Mouse (Mus musculus) forebrain, embryonic 12.5 days (tissue): ENCODE data around the gene Pik3ip1. TPM values are rescaled to one million over a fixed set of nuclear protein-coding genes. Genes with fewer than 3 reads are reported as not detected.

Experiments used
- ATAC-seq: fragments of 200-750 bp; cut with Nextera tagmentation; 2 replicates; pipeline ENCODE4 v1.8.0; 2017; ENCODE audit warnings: moderate TSS enrichment; ENCODE audit not compliant: low FRiP score
- H3K27ac ChIP-seq: fragments of 300-500 bp; sonication (generic); 2 replicates; pipeline ENCODE4 v1.5.1; 2016; ENCODE audit warnings: mild to moderate bottlenecking
- H3K27me3 ChIP-seq: fragments of 300-500 bp; sonication (generic); 2 replicates; pipeline ENCODE4 v1.6.1; 2016; ENCODE audit warnings: mild to moderate bottlenecking
- H3K36me3 ChIP-seq: fragments of 300-500 bp; sonication (generic); replicated peaks from 2 replicates; pipeline ENCODE4 v1.6.1; 2016; ENCODE audit warnings: mild to moderate bottlenecking
- H3K4me1 ChIP-seq: fragments of 300-500 bp; sonication (generic); 2 replicates; pipeline ENCODE4 v1.6.1; 2016
- H3K4me2 ChIP-seq: fragments of 300-500 bp; sonication (generic); 2 replicates; pipeline ENCODE4 v1.6.1; 2016; ENCODE audit warnings: mild to moderate bottlenecking, moderate library complexity
- H3K4me3 ChIP-seq: fragments of 300-500 bp; sonication (generic); replicated peaks from 2 replicates; pipeline ENCODE4 v1.5.1; 2016; ENCODE audit warnings: mild to moderate bottlenecking
- H3K9ac ChIP-seq: fragments of 300-500 bp; sonication (generic); 2 replicates; pipeline ENCODE4 v1.6.1; 2016; ENCODE audit warnings: mild to moderate bottlenecking
- H3K9me3 ChIP-seq: fragments of 300-500 bp; sonication (generic); 2 replicates; pipeline ENCODE4 v1.6.1; 2016
- WGBS: fragments of 180-500 bp; shearing (Covaris S2); methylation state at CpG from one replicate; pipeline ENCODE4 v1.1.7; 2016; 5-methylcytosine and 5-hydroxymethylcytosine counted together
- polyA plus RNA-seq: library from polyadenylated mRNA; unstranded; fragments of >200 nt; fragmentation: Nextera tagmentation; extraction: Ambion mirVana; gene quantifications from 2 replicates; pipeline ENCODE4 v1.2.1, GENCODE M21; 2016

Pik3ip1 gene
- polyA plus RNA-seq, 1 experiment from 2014 or later, result 12.8 TPM

- Histone ChIP-seq H3K4me1 (peaks cover 19% of the 10 kb centered on the region), H3K27ac (0 out of 2 replicates have a peak overlapping the region, but pooled peaks have one; percentile 5), H3K4me2 (no peak overlapping the region), H3K4me3 (no peak overlapping the region), H3K9me3 (no peaks in the 10 kb centered on the region), H3K36me3 (peaks cover 75% of the 10 kb centered on the region), H3K27me3 (no peaks in the 10 kb centered on the region), H3K9ac (no peak overlapping the region)
- ATAC-seq, result no peak
These were observed 17.6 kb downstream of the Pik3ip1 start for GRCm38 (mm10) chr11:3347835-3348195.

- no peaks in the 10 kb centered on the region for H3K27me3 ChIP-seq
- peak; percentile 18; the same call in 1 of the 2 replicates for ATAC-seq
- peaks cover 81% of the 10 kb centered on the region for H3K36me3 ChIP-seq
- H3K4me2 ChIP-seq, result no peak overlapping the region
- no peak overlapping the region for H3K27ac ChIP-seq
- no peaks in the 10 kb centered on the region for H3K9me3 ChIP-seq
- H3K4me1 ChIP-seq, result peaks cover 19% of the 10 kb centered on the region
- 34% methylated on average over 6 of the region's 6 CpGs for WGBS
- no peak overlapping the region for H3K4me3 ChIP-seq
- peak overlapping the region; percentile 25; the same call in 1 of the 2 replicates for H3K9ac ChIP-seq
These were observed 18.6 kb downstream of the Pik3ip1 start for GRCm38 (mm10) chr11:3348576-3349342.

- H3K27ac ChIP-seq, result no peak overlapping the region
- 96% methylated on average over 4 of the region's 4 CpGs for WGBS
- H3K36me3 ChIP-seq, result peaks cover 79% of the 10 kb centered on the region
These were observed 19.1 kb downstream of the Pik3ip1 start for GRCm38 (mm10) chr11:3349343-3349695.

GRCm38 (mm10) chr11:3352131-3352530, 21.9 kb downstream of the Pik3ip1 start:
- Histone ChIP-seq H3K36me3 (peaks cover 70% of the 10 kb centered on the region), H3K4me3 (no peak overlapping the region), H3K27me3 (no peaks in the 10 kb centered on the region), H3K9me3 (no peaks in the 10 kb centered on the region), H3K27ac (no peak overlapping the region), H3K9ac (no peak overlapping the region), H3K4me1 (peaks cover 19% of the 10 kb centered on the region), H3K4me2 (no peak overlapping the region)
- 92% methylated on average over 9 of the region's 9 CpGs for WGBS
- no peak for ATAC-seq

More at GRCm38 (mm10) chr11:3349343-3349695, 19.1 kb downstream of the Pik3ip1 start:
- Histone ChIP-seq H3K27me3 (no peaks in the 10 kb centered on the region), H3K4me1 (peaks cover 19% of the 10 kb centered on the region), H3K4me3 (no peak overlapping the region), H3K4me2 (no peak overlapping the region), H3K9me3 (no peaks in the 10 kb centered on the region), H3K9ac (peak overlapping the region; percentile 25; the same call in 1 of the 2 replicates)
- no peak for ATAC-seq

GRCm38 (mm10) chr11:3352990-3353585, 22.9 kb downstream of the Pik3ip1 start:
- 45% methylated on average over 18 of the region's 18 CpGs for WGBS

GRCm38 (mm10) chr11:3362854-3363253, 32.7 kb downstream of the Pik3ip1 start:
- H3K4me1 ChIP-seq, result no peaks in the 10 kb centered on the region
- WGBS, result 89% methylated on average over 3 of the region's 3 CpGs
- ATAC-seq, result no peak
- no peak overlapping the region for H3K9ac ChIP-seq
- no peaks in the 10 kb centered on the region for H3K27me3 ChIP-seq
- H3K27ac ChIP-seq, result no peak overlapping the region
- H3K4me3 ChIP-seq, result no peak overlapping the region
- H3K9me3 ChIP-seq, result peaks cover 4% of the 10 kb centered on the region
- H3K4me2 ChIP-seq, result no peak overlapping the region
- H3K36me3 ChIP-seq, result peaks cover 29% of the 10 kb centered on the region

More at GRCm38 (mm10) chr11:3352990-3353585, 22.9 kb downstream of the Pik3ip1 start:
- H3K9me3 ChIP-seq, result no peaks in the 10 kb centered on the region
- no peak overlapping the region for H3K27ac ChIP-seq
- H3K36me3 ChIP-seq, result peaks cover 71% of the 10 kb centered on the region
- no peak for ATAC-seq
- no peaks in the 10 kb centered on the region for H3K27me3 ChIP-seq
- no peak overlapping the region for H3K4me2 ChIP-seq
- peaks cover 12% of the 10 kb centered on the region for H3K4me1 ChIP-seq
- H3K4me3 ChIP-seq, result no peak overlapping the region
- no peak overlapping the region for H3K9ac ChIP-seq

GRCm38 (mm10) chr11:3366411-3366810, 36.2 kb downstream of the Pik3ip1 start:
- ATAC-seq, result no peak
- 92% methylated on average over 7 of the region's 7 CpGs for WGBS
- no peak overlapping the region for H3K27ac ChIP-seq

GRCm38 (mm10) chr11:3368983-3369382, 38.8 kb downstream of the Pik3ip1 start:
- Histone ChIP-seq H3K36me3 (no peaks in the 10 kb centered on the region), H3K27ac (no peak overlapping the region), H3K4me3 (no peak overlapping the region), H3K4me2 (peak overlapping the region; percentile 81; the same call in 1 of the 2 replicates), H3K9me3 (no peaks in the 10 kb centered on the region), H3K9ac (no peak overlapping the region), H3K4me1 (peaks cover 42% of the 10 kb centered on the region), H3K27me3 (no peaks in the 10 kb centered on the region)
- 67% methylated on average over 7 of the region's 7 CpGs for WGBS
- ATAC-seq, result no peak

More at GRCm38 (mm10) chr11:3366411-3366810, 36.2 kb downstream of the Pik3ip1 start:
- peaks cover 4% of the 10 kb centered on the region for H3K9me3 ChIP-seq
- peaks cover 26% of the 10 kb centered on the region for H3K4me1 ChIP-seq
- no peak overlapping the region for H3K4me3 ChIP-seq
- H3K36me3 ChIP-seq, result peaks cover 3% of the 10 kb centered on the region; the same call in 1 of the 2 replicates
- H3K27me3 ChIP-seq, result no peaks in the 10 kb centered on the region
- H3K4me2 ChIP-seq, result no peak overlapping the region
- H3K9ac ChIP-seq, result no peak overlapping the region

GRCm38 (mm10) chr11:3369449-3369848, 39.2 kb downstream of the Pik3ip1 start:
- Histone ChIP-seq H3K27ac (no peak overlapping the region), H3K4me3 (peak overlapping the region; percentile 55; the same call in 1 of the 2 replicates), H3K9me3 (no peaks in the 10 kb centered on the region), H3K9ac (no peak overlapping the region), H3K4me1 (peaks cover 47% of the 10 kb centered on the region), H3K36me3 (no peaks in the 10 kb centered on the region), H3K4me2 (peak overlapping the region; percentile 81; the same call in 1 of the 2 replicates), H3K27me3 (no peaks in the 10 kb centered on the region)
- ATAC-seq, result no peak
- 78% methylated on average over 5 of the region's 5 CpGs for WGBS

GRCm38 (mm10) chr11:3370162-3370561, 40.0 kb downstream of the Pik3ip1 start:
- ATAC-seq, result no peak
- peak overlapping the region; percentile 81 for H3K4me2 ChIP-seq
- H3K9me3 ChIP-seq, result no peaks in the 10 kb centered on the region
- H3K4me1 ChIP-seq, result peaks cover 51% of the 10 kb centered on the region
- H3K4me3 ChIP-seq, result peak overlapping the region; percentile 55
- no peak overlapping the region for H3K27ac ChIP-seq
- 79% methylated on average over 2 of the region's 2 CpGs for WGBS
- peak overlapping the region; percentile 76 for H3K9ac ChIP-seq
- H3K36me3 ChIP-seq, result no peaks in the 10 kb centered on the region
- no peaks in the 10 kb centered on the region for H3K27me3 ChIP-seq

GRCm38 (mm10) chr11:3370928-3371598, 40.9 kb downstream of the Pik3ip1 start:
- peak; percentile 97 for ATAC-seq
- WGBS, result 2% methylated on average over 27 of the region's 27 CpGs
- Histone ChIP-seq H3K4me2 (peak overlapping the region; percentile 81), H3K4me3 (peak overlapping the region; percentile 55), H3K27me3 (no peaks in the 10 kb centered on the region), H3K36me3 (no peaks in the 10 kb centered on the region), H3K27ac (peak overlapping the region; percentile 90), H3K9ac (peak overlapping the region; percentile 76), H3K4me1 (peaks cover 51% of the 10 kb centered on the region), H3K9me3 (no peaks in the 10 kb centered on the region)

- no peaks in the 10 kb centered on the region for H3K9me3 ChIP-seq
- H3K27ac ChIP-seq, result peak overlapping the region; percentile 90
- H3K4me2 ChIP-seq, result peak overlapping the region; percentile 81
- H3K27me3 ChIP-seq, result no peaks in the 10 kb centered on the region
- peak overlapping the region; percentile 76 for H3K9ac ChIP-seq
- H3K4me1 ChIP-seq, result peaks cover 51% of the 10 kb centered on the region
- no peaks in the 10 kb centered on the region for H3K36me3 ChIP-seq
- no peak; the same call in 1 of the 2 replicates for ATAC-seq
- H3K4me3 ChIP-seq, result peak overlapping the region; percentile 55
- 23% methylated on average over 7 of the region's 7 CpGs for WGBS
These were observed 41.5 kb downstream of the Pik3ip1 start for GRCm38 (mm10) chr11:3371599-3372295.
